In genomic region chr9:122571001-122571400, GRCm38 (mm10) we compare ENCODE assay signal across 10 mouse cellular contexts.
DNase-seq lines count a peak whose midpoint lies in the region; ATAC-seq and TF ChIP-seq lines count a peak whose summit lies in the region.
"Had no signal": no experiment of that assay in that cellular context is flagged by ENCODE, and none has a peak within 500 bp of the region (broad histone marks: within the 10 kb centered on the region; RNA-seq: fewer than 3 reads in every experiment).

No protein-coding gene starts in this region.

- no peak for TF ChIP-seq CTCF in cortical plate, adult 2 months (IDR thresholded peaks at IDR 0.05; ENCODE audit: extremely low read depth, insufficient read depth, low read length)

- H3K27ac ChIP-seq in heart, embryonic 11.5 days (ENCODE audit: low read depth, low read length) = no peak overlapping the region
- 0 out of 2 replicates have a peak overlapping the region, but pooled peaks have one; percentile 78 for H3K27ac ChIP-seq in cortical plate, adult 2 months (ENCODE audit: insufficient read depth, low read length)
- peak overlapping the region; percentile 90; the same call in 1 of the 2 replicates for H3K27ac ChIP-seq in hindbrain, embryonic 13.5 days
- H3K27ac ChIP-seq in midbrain, embryonic 13.5 days = no peak overlapping the region

- H3K4me1 ChIP-seq in heart, embryonic 11.5 days (ENCODE audit: control insufficient read depth, insufficient read depth, low read length) = peaks cover 9% of the 10 kb centered on the region
- H3K4me1 ChIP-seq in cortical plate, adult 2 months (ENCODE audit: control insufficient read depth, insufficient read depth, low read length) = peaks cover 1% of the 10 kb centered on the region; the same call in 1 of the 2 replicates
- H3K4me1 ChIP-seq in hindbrain, embryonic 13.5 days (replicated peaks) = peaks cover 49% of the 10 kb centered on the region
- peaks cover 37% of the 10 kb centered on the region for H3K4me1 ChIP-seq in midbrain, embryonic 13.5 days (replicated peaks)

- no peaks in the 10 kb centered on the region for H3K36me3 ChIP-seq in heart, embryonic 11.5 days (ENCODE audit: control insufficient read depth, insufficient read depth, low read length)
- H3K36me3 ChIP-seq in hindbrain, embryonic 13.5 days = no peaks in the 10 kb centered on the region
- H3K36me3 ChIP-seq in midbrain, embryonic 13.5 days = no peaks in the 10 kb centered on the region

- H3K4me2 ChIP-seq in heart, embryonic 11.5 days = 0 out of 2 replicates have a peak overlapping the region, but pooled peaks have one; percentile 96
- H3K4me2 ChIP-seq in hindbrain, embryonic 13.5 days = peak overlapping the region; percentile 79
- H3K4me2 ChIP-seq in midbrain, embryonic 13.5 days (replicated peaks) = peak overlapping the region; percentile 78

- H3K9ac ChIP-seq in heart, embryonic 11.5 days (ENCODE audit: low read depth, low read length) = no peak overlapping the region
- peak overlapping the region; percentile 81; the same call in 1 of the 2 replicates for H3K9ac ChIP-seq in hindbrain, embryonic 13.5 days
- H3K9ac ChIP-seq in midbrain, embryonic 13.5 days (replicated peaks) = no peak overlapping the region

- DNase-seq in heart, postnatal 10 days = no peak
- no peak for DNase-seq in B cell, adult 2 months
- no peak for DNase-seq in testis, postnatal 10 days (ENCODE audit: low spot score)
- no peak for DNase-seq in gastrocnemius, adult 18-20 months (ENCODE audit: low spot score)
- DNase-seq: gastrocnemius, postnatal 36 days; kidney, adult 8-10 months had no signal

- ATAC-seq in heart, embryonic 11.5 days (replicated peaks; ENCODE audit: insufficient number of reproducible peaks, low FRiP score, low TSS enrichment) = no peak
- no peak for ATAC-seq in hindbrain, embryonic 13.5 days (ENCODE audit: low FRiP score)
- no peak for ATAC-seq in midbrain, embryonic 13.5 days

- no peaks in the 10 kb centered on the region for H3K9me3 ChIP-seq in heart, embryonic 11.5 days (replicated peaks; ENCODE audit: control insufficient read depth, low read length)
- H3K9me3 ChIP-seq in hindbrain, embryonic 13.5 days = no peaks in the 10 kb centered on the region
- H3K9me3 ChIP-seq in midbrain, embryonic 13.5 days = no peaks in the 10 kb centered on the region

- H3K27me3 ChIP-seq in heart, embryonic 11.5 days (ENCODE audit: control insufficient read depth, insufficient read depth, low read length) = peaks cover 83% of the 10 kb centered on the region
- H3K27me3 ChIP-seq in hindbrain, embryonic 13.5 days = peaks cover 90% of the 10 kb centered on the region
- peaks cover 94% of the 10 kb centered on the region for H3K27me3 ChIP-seq in midbrain, embryonic 13.5 days

- WGBS in heart, embryonic 11.5 days (ENCODE audit: insufficient replicate concordance) = 7% methylated on average over 10 of the region's 10 CpGs
- whole genome bisulfite sequencing in hindbrain, embryonic 13.5 days = 3% methylated on average over 10 of the region's 10 CpGs
- 7% methylated on average over 10 of the region's 10 CpGs for WGBS in midbrain, embryonic 13.5 days

- H3K4me3 ChIP-seq in heart, embryonic 11.5 days (ENCODE audit: low read depth, low read length) = peak overlapping the region; percentile 58; the same call in 1 of the 2 replicates
- peak overlapping the region; percentile 98 for H3K4me3 ChIP-seq in cortical plate, adult 2 months (ENCODE audit: insufficient read depth, low read length)
- H3K4me3 ChIP-seq in hindbrain, embryonic 13.5 days = peak overlapping the region; percentile 68
- H3K4me3 ChIP-seq in midbrain, embryonic 13.5 days (replicated peaks) = peak overlapping the region; percentile 58

- intact Hi-C loops in heart, postnatal 10 days (cut with DNase I) = no loop called here

- TF ChIP-seq POLR2A in cortical plate, adult 2 months (IDR thresholded peaks at IDR 0.05; ENCODE audit: extremely low read depth, insufficient read depth, low read length) = no peak

Comparison
In these comparisons a context has a peak if more than half of its experiments do, and no peak if none do; other contexts are left out.
1. H3K27ac ChIP-seq: peak in cortical plate, adult 2 months (single experiment) and hindbrain, embryonic 13.5 days (single experiment); none in heart, embryonic 11.5 days (single experiment) and midbrain, embryonic 13.5 days (single experiment).
2. Peak in every context shown above with its lines, with median percentiles within 50 percentile points of each other: H3K4me2 ChIP-seq and H3K4me3 ChIP-seq.